Mouse (Mus musculus): Measurements from ENCODE around the gene Myof.

The Myof gene

DNA sequence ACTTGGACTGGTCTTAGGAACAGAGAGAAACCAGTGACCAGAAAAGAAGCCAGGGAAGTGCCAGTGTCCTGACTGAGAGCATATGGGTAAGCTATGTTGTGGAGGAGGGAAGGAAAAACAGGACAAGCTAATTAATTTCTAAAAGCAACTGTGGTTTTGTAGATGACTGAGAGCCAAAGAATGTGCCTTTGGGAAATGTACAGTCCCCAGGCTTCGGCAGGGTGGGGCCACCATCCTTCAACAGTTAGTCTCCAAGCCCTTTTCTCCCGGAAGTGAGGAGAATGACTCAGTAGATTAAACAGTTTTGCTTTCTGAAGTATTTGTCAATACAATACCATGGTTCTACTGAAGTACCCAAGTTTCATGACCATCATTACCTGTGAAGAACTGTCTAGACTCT, 5.1 kb downstream of the Myof start:
- DNase-seq, result no peak

DNA sequence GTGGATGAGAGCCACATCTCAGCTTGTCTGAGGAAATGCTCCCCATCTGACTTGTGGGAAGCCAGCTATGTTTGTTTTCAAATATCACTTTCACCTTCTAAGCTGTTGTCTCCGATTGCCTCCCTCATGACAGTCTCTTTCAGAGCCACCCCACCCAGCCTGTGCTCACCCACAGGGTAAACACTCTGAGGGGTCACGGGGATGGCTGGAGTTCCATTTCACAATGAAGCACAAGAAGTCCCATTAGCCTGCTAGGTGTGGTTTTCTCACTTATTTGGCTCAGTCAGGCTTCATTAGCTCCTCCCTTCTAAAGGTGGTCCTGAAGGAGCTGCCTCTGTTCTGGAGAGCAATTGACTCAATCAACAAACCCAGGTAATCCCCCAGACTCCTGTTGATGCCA, 7.6 kb downstream of the Myof start:
- no peak for DNase-seq

DNA sequence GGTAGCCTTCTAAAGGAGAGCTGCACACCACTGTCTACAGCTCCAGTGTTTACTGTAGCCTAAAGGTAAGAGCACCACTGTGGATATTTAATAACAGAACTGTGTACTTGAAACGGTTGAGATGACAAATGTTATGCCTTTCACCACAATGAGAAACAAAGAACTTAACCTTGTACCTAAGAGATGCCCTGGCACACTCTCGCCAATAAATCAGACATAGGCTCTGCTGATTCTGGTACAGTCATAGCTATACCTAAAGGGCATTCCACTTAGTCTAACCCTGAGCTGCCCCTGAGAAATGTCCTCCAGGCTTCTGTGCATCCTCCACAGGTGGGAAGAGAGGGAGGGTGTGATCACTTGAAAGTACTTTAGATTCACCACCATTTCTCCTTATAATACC, 8.7 kb downstream of the Myof start:
- no peak for DNase-seq

DNA sequence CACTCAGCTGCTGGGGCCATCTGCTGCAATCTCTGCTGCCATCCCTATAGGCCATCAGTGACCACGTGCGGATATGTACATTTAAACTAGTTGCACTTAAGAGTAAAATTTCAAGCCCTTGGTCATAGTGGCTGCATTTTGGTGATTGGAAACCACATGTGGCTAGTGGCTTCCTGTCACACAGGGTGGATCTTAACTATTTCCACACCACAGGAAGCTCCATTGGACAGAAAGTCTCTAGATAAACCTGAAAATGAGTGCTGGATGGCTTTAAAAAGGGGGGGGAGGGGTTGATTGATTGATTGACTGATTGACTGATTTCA, 9.7 kb downstream of the Myof start:
- DNase-seq, result no peak

DNA sequence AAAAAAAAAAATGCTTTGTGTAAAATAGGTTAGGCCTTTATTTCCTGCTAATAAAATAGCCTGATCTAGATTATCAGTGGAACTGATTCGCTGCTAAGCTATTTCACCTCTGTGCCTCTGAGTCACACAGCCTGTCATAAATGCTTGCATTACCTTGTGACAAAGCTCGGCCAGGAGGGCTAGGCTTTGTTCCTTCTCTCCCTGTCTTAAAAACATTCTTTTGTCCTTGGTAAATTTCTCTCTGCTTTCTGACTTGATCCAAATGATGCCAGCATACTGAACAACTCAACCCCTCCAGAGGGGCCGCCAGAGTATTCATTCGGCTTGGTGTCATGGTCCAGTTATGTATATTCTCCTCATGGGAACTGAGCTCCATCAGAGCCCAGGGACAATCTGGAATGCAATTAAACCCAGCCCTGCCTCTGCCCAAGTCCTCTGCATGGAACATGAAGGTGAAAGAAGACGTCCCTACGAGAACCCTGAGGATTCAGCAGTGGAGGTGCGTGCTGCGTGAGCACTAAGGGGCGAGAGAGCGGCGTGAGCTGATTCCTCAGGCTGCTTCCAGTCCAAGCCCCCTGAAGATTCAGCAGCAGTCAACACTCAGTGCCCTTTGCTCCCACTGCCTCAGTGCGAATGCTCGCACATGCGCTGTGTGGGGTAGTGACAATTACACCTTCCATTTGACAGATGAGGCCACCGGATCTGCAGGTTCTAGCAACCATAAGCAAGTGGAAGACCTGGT, 10.2 kb downstream of the Myof start:
- no peak for DNase-seq

DNA sequence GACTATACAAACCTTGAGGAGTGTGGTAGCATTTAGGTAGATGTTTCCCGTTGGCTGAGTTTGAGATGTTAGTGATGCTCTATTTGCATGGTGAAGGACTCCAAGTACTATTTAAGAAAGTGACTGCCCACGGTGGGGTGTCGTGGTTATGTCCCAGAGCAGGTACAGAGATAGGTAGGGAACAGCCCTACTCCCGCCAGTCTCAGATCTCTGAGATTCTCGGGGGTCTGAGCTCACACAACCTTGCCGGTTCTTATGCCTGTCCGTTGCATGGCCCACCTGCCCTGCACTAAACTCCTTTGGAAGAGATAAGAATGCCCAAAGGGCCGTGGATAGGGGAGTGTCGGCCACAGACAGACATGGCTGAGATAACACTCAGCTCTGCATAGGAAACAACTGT, 12.2 kb downstream of the Myof start:
- no peak for DNase-seq

DNA sequence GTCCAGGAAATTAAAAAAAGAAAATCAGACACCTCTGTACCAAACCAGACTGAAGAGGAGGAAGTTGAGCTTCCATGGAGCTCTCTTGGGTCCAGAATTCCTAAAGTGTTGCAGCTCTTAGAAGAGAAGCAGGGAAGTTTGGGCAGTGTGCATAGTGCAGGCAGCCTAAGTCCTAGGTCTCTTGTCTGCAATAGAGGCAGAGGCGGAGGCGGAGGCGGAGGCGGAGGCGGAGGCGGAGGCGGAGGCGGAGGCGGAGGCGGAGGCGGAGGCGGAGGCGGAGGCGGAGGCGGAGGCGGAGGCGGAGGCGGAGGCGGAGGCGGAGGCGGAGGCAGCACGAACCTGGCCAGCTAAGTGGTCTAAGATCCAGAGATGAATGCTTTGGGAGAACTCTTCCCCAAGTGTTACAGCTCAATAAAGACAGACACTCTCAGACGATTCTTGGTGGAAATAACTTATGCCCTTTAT, 12.7 kb downstream of the Myof start:
- peak; percentile 55 to 61 for DNase-seq

DNA sequence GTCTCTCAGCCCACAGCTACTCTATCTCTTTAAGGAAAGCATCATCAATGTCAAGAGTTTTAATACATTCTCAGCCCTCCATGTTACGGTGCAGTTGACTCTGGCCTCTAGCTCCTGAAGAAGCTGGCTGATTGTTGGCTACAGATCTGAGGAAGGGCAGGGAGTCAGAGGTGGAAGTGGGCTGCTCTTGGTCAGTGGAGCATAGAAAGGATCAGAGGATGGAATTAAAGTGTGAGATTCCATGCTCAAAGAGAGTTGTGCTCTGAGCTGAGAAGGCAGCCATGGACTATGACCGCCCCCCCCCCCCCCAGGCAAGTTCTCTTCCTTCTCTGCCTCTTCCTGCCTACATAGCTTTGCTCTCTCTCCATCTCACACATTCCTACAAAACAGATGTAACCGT, 13.5 kb downstream of the Myof start:
- no peak for DNase-seq

DNA sequence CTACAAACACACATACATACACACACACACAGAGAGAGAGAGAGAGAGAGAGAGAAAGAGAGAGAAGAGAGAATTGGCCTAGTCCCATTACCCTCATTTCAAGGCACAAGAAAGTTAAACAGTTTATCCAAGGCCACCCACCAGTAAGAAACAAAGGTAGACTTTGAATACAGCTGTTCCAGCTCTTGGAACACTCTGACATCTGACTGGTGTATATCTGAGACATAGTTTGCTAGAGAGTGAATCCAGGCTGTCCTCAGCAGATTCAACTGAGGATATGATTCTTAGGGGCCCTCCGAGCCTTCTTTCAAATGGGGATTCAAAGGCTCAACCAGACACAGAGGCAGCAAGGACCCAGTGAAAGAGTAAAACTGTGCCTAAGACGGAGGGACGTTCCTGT, 14.1 kb downstream of the Myof start:
- no peak for DNase-seq

DNA sequence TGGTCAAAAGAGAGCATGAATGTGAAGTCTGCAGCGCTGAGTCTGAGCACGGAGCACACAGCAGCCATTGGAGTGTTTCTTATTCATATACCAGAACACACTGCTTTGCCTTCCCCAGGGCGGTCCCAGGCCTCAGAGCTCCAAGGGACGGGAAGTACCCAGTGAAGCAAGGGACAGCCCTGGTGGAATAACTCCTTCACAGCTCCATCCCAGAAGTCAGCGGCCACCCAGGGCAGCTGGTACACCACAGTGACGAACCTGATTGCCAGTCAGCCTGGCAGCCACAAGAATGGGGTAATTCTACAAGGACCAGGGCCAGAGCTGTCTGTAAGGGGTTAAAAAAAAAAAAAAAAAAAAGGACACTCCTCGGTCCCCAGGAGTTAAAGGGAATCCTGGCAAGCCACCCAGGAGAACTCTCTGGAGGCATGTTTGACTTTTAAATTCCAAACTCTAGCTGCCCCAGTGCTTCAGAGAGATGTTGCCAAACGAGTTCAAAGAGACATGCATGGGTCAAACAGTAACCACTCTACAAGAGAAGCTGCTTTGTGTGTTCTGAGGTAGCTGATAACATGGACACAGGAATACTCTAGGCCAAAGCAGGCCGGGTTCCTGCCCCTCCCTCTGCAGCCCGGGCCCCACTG, 15.4 kb downstream of the Myof start:
- no peak for DNase-seq

DNA sequence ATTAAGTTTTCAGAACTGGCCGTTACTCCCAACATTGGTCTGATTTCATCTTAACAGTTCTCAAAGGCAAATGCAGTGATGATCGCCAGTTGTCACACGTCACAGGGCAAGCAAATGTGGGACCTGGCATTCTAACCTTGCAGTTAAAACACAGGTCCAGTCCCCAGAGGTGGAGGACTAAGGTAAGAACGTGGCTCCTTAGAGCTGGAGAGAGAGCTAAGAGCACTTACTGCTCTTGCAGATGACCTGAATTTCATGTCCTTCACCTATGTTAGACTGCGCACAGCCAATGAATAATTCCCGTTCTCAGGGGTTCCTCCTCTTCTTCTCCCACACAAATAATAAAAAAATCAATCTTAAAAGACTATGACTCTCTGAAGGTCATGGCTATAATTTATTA, 16.0 kb downstream of the Myof start:
- DNase-seq, result no peak

DNA sequence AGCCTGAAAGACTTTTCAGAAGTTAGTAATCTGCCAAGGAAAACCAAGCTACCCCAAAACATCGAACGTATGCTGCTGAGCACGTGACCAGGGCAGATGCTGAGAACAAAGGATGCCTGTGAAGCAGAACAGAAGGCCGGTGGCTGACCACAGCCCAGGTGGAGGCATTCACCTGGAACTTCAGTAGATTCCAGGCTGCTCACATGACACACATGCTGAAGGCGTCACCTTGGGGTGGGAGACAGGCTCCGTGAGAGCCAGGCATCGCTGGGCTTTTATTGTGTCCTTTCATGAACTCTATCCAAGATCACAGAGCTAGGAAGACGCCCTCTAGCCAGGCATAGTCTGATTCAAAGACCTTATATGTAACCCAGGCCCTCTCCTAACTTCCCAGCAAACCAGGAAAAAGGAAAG, 17.2 kb downstream of the Myof start:
- peak; percentile 82 to 88 for DNase-seq

DNA sequence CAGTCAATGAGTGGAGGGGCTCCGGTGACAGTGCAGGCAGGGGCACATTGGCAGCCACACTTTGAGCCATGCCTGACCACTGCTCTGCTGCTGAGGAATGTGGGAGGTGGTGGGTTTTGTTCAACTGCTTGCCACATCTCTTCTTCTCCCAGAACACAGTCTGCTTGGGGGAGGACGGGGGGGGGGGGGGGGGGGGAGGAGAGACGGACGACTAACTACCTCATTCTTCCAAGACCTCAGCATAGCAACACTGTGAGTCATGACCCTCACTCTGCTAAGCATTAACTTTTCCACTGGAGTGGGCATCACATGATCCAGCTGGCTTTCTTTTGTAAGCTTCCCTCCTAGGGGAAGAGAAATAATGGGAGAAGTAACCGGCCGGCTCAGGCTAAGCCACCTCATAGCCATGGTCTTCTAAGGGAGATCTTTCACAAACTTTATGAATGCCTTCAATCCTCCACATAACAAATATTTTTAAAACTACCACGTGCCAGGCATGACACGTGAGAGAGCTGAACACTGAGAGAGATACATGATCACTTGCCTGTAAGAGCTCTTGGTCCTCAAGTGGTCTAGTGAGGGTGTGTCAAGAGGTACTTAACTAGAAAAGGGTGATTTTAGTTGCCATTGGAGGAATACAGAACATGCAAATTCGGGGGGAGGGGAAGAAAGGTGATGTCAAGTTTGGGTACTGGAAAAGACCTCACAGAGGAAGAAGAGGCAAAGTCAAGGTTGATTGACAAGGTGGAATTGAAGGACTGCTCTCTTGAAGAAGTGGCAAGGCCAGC, 17.9 kb downstream of the Myof start:
- DNase-seq, result peak; percentile 75 to 77

DNA sequence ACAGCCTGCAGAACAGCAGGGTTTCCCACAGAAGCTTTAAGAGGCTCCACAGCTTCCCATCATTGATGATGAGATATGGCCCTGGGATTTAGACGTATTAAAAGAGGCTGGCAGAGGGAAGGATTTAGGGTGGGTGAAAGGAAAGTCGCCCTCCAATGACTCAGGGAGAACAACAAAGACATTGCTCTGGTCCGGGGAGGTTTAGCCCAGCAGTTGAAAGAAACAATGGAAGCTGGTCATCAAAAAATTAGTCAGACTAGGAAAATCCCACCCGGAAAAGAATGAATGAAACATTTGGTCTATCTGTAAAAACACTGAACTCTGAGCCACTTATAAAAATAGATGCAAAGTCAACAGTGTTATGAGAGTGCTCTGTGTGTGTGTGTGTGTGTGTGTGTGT, 19.8 kb downstream of the Myof start:
- no peak for DNase-seq

DNA sequence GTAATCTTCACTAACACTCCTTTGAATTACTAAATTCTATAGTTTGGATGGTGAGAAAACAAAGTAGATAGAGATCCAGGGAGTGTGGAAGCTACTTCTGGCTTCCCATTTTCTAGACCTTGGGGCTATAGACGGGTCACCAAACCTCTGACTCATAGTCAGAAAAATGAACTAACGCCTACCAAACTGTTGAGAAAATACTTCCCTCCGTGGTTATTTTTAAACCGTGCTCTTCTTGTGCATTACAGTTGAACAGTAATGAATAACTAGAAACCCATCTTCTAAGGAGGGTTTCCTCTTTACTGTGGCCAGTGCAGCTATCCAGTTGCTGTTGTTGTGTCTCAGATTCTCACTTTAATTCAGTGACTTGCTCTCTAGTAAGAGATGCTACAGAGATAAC, 20.7 kb downstream of the Myof start:
- peak in 1 of 2 experiments; percentile 14 for DNase-seq

DNA sequence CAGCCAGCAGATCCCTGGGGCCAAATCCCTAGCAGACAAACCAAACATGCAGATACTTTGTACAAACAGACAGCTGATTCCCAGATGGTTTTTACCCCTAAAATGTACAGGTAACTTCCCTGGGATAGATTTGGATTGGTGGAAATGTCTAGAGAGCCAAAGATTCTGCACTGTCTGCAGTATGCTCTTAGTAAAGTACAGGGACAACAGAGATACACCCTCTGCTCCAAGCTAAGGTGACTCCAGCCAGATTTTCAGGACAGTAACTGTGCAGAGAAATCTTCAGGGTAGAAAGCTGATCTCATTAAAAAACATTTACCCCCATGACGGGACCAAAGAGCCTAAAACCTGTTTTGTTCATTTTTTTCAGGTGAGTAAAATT, 27.5 kb downstream of the Myof start:
- DNase-seq, result no peak

DNA sequence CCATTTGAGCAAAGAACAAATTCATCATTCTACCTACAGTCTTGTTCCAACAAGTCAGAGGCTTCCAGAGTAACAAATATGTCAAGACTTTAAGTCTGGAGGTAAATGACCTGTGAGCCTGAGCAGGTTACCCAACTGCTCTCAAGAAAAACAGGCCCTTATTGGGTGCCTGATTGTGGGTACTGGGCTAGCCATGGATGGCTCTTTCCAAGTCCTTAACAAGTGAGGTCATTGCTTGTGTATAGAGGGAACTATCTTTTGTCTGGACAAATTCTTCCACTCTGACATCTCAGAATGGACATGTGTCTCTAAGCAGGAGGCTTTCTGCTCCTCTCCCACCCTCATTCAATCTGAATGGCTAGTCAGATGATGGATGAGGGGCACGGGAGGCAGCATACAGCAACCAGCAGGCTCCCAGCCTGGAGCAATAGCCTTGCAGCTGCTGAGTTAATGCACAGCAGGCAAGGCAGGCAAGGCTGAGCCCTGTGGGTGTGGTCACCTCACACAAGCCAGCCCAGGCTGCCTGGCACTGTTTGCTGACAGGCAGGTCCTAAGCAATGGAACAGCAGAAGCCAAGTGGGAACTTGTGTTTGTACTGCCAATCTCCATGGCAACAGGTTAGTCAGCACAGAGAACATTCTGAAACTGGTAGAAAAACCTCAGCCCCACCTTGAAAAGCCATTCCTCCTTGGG, 28.1 kb downstream of the Myof start:
- no peak for DNase-seq

DNA sequence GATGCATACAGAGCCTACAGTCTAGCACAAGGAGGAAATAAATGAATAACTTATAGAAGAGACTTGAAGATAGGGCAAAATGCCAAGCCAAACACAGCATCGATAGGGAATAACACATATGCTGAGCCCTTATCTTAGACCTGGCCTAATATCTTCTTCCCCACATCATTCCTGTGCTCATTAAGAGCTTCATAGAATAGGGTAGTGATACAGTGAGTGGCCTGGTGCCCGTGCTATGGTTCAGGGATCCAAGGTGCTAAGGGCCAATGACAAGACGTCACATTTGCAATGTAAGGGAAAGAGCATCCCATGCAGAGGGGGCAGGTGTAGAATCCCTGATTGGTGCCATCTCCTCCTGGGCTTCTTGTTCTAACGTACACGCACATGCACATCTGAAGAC, 28.9 kb downstream of the Myof start:
- DNase-seq, result no peak

DNA sequence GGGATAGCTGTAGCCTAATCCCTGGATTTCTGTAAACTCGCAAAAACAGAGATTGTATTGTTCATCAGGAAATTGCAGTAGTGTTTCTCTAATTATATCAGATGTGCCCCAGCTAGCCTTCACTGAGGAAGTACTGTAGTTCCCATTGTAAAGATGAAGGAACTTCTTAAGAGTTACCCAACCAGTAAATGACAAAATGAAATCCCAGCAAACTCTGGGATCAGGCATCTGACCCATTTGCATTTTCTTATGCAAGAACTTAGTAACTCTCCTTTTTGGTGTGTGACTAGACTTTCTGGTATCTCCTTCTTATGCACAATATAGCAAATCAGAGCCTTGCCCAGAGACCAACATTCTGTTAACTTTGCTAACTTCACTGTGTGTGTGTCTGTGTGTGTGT, 32.0 kb downstream of the Myof start:
- no peak for DNase-seq

DNA sequence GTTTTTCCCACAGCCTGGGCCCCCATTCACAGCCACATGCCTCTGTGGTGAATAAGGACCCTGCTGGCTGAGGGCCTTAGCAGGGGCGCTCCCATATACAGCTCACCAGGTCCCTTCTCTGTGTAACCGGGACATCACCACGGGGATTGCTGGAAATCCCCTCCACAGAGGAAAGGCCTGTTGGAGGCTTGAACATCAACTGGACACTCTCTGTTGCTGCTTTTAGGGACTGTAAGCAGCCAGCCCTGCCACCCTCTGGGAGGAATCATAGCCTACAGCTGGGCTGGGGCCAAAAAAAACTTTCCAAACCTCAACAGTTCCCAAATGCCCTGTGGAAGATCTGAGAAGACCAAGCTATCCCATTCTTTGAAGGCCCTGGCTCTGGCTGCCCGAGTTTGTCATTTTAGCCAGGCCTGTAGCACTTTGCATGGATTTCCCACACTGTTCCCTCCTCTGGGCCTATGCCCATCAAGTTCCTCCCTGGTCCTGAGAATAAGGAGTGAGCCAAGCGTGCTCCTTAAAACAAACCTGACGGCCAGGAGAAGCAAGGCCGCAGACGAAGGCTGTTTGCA, 38.5 kb downstream of the Myof start:
- no peak for DNase-seq

DNA sequence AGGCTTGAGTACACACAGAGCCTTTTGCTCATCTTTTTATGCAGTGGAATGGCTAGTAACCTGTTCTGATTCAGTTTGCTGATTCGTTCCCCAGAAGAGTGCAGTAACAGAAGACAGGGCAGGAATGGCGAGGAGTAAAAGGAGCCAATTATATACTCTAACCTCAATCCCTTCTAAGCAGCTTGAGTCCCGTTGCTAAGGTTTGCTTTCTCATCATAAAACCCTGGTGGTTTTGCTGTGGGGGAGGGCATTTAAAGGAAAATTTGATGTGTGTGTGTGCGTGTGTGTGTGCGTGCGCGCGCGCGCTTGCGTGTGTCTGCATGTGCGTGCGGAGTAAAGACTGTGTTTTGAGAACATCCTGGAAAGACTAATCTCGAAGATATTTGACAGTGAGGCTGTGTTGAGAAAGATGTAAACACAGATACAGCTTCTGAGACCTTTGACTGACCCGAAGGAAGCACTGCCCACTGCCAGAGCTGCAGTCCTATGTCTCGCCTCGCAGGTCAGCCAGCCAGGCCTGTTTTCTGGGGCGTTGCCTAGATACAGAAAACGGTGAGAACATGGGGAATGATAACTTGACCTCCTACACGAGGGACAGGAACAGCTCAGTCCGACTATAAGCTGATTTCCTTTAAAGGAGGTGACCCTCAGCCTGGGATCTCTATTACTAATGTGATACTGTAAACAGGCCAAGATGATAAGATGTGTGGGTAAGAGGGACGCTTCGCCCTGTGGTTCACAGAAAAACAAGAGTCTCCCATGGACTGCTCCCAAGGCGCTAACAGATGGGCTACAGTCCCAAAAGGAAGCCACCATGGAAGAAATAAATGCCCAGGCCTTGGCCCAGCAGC, 39.5 kb downstream of the Myof start:
- no peak for DNase-seq

DNA sequence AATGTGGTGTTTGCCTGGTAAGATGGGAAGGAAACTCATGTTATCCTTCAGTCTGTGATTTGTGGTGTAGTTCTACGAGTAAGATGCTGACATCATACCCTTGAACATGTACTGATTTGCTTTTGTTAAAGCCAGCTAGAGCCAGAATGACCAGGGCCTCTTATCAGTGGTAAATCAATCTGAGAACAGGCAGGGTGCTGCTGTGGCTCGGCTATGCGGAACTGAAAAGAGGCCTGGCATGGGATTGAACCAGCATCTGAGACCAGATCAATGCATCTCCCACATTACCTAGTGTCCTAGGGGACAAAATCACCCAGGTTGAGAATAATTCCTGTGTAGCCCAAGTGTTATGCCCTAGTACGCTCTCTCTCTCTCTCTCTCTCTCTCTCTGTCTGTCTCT, 40.6 kb downstream of the Myof start:
- no peak for DNase-seq

All from B cell, adult 2 months (primary cell).